Mouse (Mus musculus) CD4-positive, CD25-positive, alpha-beta regulatory T cell, adult 9 weeks (primary cell): ENCODE results near the gene Arhgdib. TPM values are rescaled to one million over a fixed set of nuclear protein-coding genes. Genes with fewer than 3 reads are reported as not detected.

Source experiments
- polyA plus RNA-seq: library from polyadenylated mRNA; unstranded; fragments of 100-300 nt; shearing (Covaris generic); gene quantifications from one replicate; pipeline ENCODE4 v1.2.1, GENCODE M21; 2017

Arhgdib gene
- 2,675 TPM for polyA plus RNA-seq

GRCm38 (mm10) chr6:136941051-136942021 lies at the start of gene Arhgdib:
Arhgdib (minus strand) TSS chr6:136941899.

GRCm38 (mm10) chr6:136923532-136923931 lies 18.2 kb downstream of the Arhgdib start, which contains the start of gene Pde6h:
Pde6h (plus strand) TSS chr6:136923832.

DNA sequence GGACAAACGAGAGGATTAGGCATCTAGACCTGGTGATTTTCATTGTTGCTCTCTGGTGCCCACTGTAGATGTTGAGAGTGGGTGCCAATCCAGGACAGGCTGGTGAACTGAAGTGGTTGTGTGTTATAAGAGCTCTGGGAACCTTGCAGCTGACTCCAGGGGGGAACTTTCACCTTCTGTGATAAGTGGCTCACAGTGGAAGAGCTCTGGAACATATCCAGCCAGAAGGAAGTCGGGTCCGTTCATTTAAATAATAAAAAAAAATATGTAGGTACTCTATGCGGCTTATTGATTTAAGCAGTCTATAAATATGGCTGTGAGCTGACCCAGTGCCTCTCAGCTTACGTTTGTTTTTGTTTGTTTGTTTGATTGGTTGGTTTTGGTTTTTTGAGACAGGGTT lies 19.6 kb downstream of the Arhgdib start, which contains the start of gene Erp27:
Gene Erp27 (minus strand): TSS at position 101 of the 400 bp plus-strand sequence.

DNA sequence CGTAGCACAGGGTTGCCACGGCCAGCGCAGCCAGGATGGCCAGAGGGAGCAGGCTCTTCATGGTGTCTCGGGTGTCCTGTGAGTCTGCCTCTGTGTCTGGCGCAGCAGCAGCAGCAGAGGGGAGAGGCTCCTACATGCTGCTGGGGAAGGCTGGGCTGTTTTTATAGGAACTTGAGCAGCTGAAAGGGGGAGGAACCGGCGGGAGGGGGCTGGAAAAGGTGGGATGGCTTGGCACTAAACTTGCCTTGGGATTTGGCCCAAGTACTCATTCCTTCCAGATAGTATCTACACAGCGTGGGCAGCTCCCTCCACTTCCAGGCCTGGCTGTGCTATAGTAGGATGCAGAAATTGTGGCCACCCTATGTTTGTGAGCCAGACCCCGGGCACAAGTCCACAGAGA lies 66.0 kb downstream of the Arhgdib start, which contains the start of gene Mgp:
Gene Mgp (minus strand): TSS at position 154 of the 400 bp plus-strand sequence.

Other genes with a start within 250 kb of the Arhgdib start
- not detected for gene Gucy2c, start 160.1 kb downstream of the Arhgdib start, polyA plus RNA-seq
- gene Hist4h4, start 137.5 kb downstream of the Arhgdib start, polyA plus RNA-seq = 1.1 TPM
- gene H2afj, start 133.7 kb downstream of the Arhgdib start, polyA plus RNA-seq = 28.6 TPM
- 3.0 TPM for gene BC049715, start 114.3 kb downstream of the Arhgdib start, polyA plus RNA-seq
- gene Wbp11, start 113.7 kb downstream of the Arhgdib start, polyA plus RNA-seq = 116 TPM
- gene Smco3, start 106.4 kb downstream of the Arhgdib start, polyA plus RNA-seq = not detected
- 4.0 TPM for gene Art4, start 84.2 kb downstream of the Arhgdib start, polyA plus RNA-seq
- not detected for gene Mgp, start 66.1 kb downstream of the Arhgdib start, polyA plus RNA-seq
- gene Erp27, start 19.7 kb downstream of the Arhgdib start, polyA plus RNA-seq = 3.7 TPM
- gene Pde6h, start 18.1 kb downstream of the Arhgdib start, polyA plus RNA-seq = 0.30 TPM
- gene Rerg, start 228.6 kb upstream of the Arhgdib start, polyA plus RNA-seq = 0.25 TPM